Mouse (Mus musculus): ENCODE measurements around the gene Pfkp.

Pfkp gene

DNA sequence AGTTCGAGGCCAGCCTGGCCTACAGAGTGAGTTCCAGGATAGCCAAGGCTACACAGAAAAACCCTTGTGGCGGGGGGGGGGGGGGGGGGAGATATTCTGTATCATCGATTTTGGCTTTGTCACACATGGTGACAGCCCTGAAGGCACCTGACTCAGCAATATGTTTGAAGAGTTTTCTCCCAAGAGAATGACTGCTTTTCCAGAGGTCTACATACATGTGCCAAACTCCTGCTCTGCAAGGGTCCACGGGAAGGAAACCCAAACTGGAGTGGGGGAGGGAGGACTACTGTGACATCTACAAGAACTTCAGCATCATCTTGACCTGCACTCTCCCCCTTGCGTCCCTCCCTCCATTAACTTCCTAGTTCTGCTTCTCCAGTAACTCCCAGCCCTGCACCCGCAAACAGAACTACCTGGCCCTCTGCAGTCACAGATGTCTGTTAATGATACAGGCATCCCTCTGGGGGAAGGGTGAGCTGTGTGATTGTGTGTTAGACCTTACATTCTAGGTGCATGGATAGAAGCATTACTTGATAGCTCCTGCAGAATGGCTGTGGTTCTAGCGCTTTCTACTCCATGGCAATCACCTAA is 10.9 kb downstream of the Pfkp start:
- DNase-seq (ENCODE audit: low read depth, low spot score): no peak

DNA sequence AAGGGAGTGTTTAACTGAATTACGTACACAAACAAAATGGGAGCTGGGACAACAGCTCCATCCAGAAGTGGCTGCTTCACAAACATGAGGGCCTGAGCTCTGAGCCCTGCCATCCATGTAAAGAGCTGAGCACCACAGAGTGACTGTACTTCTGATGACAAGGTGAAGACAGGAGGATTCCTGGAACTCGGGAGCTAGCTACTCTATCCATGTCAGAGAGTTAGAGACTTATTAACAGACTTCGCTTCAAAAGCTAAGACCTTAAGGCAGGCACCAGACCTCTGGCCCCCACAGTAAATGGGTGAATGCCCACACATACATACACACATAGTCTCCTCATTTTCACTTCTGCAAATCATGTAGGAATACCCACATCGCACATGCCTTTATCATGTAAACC is 11.6 kb downstream of the Pfkp start:
- DNase-seq (ENCODE audit: low read depth, low spot score): no peak

DNA sequence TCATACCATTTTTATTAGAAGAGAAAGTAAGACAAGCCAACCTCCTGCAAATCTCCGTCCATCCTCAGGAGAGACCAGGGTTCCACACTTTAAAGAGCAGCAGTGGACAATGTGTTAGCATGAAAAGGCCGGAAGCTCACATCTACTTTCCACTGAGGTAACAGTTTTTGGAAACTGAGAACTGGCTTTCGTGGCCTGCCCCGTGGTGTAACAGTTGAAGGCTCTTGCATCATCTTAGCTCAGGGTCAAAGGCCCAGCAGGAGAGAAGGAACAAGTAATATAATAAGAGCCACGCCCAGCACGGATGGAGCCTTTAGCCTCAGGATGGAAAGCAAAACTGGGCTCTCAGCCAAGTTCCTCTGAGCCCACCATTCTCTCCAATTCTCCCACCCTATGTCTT is 12.1 kb downstream of the Pfkp start:
- DNase-seq (ENCODE audit: low read depth, low spot score): no peak

DNA sequence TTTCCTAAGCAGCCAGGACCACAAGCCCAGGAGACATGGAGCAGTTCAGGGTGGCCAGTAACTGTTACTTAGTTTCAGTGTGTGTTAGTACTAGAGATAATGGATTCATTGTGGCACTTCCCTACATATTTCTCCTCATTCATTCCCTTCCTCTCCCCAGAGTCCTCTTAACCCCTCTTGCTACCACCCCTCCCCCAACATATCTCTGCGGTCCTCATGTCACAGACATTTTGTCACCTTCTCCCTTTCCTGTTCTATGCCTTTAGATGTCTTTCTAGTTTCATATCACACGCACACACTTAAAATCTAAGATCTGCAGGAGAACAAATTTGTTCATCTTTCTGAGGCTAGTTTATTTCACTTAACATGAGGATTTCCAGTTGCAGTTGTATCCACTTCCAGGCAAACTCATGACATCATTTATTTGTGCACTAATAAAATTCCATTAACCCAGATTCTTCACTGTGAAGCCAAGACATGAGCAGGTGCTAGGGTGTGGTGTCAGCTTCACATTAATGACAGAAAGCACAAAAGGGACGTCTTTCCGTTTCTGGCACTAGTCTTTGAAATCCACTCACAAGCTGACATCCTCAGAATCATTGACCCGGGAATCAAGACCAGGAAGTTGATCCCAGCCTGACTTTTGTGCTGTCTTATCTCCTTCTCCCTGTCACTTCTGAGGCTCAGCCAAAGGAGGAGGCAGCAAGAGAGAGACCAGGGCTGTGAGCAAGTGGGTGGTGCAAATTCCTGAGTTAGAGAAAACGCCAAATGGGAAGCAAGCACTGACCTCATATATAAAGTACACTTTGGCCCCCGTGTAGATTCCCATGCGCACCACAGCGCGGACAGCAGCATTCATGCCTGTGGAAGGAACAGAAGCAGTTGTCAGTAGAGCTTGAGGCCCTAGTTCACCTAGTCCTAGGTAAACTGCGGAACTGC is 13.2 kb downstream of the Pfkp start:
- peak; percentile 18 for DNase-seq (ENCODE audit: low read depth, low spot score)

DNA sequence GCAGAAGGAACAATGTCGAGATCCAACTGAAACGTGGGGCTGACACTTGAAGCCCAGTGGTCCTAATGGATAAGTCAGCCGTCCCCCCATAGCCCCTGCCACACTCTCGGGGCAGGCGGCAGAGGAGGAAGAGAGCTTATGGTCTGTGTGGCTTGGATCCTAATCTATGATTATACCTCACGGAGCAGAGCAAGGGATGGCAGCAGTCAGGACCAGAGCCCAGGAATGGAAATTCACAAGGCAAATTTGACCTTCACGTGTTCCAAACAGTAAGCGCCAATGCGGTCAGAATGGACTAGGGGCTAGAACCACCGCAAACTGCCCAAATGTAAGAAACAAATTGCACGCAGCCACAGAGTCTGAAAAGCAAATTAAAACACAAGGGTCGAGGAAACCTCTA is 14.5 kb downstream of the Pfkp start:
- DNase-seq (ENCODE audit: low read depth, low spot score): no peak

DNA sequence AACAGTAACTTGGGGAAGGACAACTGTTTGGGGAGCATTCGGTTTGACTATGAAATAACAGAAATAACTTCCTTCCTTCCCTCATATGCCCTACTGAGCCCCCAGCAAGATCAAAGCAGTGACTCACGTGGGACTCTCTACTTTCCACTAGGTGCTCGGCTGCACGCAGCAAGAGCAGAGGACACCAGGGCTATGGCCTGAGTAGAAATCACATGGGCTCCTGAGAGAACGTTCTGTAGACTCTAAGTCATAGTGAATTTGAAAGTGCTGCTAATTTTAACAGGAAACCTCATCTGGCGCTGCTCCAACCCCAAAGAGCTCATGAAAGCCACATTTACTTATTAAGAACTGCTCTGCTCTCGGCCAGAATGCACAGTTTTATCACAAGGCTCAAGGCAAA is 15.1 kb downstream of the Pfkp start:
- no peak for DNase-seq (ENCODE audit: low read depth, low spot score)

DNA sequence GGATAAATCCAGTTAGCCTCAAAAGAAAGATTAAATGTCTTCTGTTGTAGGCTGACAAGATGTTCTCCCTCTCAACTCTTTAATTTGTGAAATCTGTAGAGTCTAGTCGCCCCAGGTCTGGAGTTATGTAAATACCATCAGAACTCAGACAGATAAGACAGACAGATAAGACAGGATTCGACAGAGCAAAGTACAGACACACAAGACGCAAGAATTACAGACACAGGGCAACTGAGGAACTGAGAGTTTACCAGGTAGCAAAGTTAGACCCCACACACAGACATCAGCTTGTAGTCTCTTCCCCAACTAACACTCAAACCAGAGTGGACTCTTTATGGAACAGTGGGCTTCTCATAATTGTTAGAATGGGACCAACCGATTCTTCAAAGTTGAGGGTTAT is 15.6 kb downstream of the Pfkp start:
- no peak for DNase-seq (ENCODE audit: low read depth, low spot score)

DNA sequence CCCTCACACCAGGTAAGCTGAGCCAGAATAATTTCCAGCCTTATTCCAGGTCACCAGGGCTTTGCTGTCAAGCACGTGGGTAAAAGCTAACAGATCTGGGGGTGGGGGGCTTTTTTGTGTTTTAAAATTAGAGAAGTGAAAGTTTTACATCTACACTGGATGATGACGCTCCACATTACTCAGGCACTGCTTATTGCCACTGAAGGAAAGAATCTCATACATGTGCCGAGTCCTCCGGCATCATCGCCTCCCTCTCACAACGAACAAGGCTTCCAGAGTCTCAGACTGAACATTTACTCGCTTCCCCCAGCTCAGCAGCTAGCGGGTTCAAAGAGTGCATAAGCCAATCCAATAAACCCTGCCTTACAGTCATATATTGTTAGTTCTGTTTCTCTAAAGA is 16.1 kb downstream of the Pfkp start:
- DNase-seq (ENCODE audit: low read depth, low spot score): no peak

DNA sequence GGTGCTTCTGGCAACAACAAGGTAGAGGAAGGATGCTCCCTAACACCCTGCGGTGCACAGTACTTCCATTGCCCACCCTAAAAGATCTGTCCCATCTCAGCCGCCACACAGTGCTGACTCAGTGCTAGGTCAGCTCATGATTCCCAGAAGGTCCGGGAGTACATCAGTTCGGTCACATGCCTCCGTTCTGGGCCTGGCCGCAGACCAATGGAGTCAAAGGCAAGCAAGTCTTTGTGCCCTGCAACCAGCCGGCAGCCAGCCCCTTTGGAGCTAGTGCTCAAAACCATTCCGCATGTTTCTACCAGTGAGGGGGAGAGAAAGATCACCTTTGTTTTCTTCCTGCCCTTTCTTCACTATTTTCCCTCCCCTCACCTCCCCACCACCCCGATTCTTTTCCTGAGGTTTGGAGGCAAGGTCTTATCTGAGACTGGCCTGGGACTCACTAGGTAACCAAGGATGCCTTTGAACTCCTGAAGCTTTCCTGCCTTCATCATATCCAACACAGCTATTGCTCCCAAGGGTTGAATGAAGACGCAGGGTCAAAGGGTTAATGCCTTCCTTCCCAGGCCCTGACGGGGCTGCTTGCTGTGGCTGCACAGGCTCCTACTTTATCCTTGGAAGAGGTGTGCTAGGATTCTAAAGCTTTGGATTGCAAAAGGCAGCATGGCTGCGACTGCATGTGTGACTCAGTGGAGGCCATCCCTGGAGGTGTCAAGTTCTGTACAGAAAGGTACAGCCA is 16.6 kb downstream of the Pfkp start:
- DNase-seq (ENCODE audit: low read depth, low spot score): peak; percentile 14

DNA sequence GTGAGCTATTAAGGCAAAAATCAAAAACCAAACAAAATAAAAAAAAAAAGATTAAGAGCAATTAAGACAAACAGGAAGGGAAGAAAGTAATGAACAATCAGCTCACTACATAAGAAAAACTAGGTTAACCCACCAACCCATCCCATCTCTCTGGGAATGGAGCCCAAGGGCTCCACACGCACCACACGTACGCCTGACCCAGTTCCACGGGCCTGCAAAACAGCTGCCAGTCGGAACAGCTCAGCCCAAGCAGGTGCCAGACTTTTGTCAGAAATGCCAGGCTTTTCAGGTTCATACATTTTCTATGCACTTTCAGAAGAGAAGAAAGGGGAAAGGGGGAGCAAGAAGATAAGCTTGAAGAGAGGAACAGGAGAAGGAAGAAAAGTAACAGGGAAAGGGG is 17.9 kb downstream of the Pfkp start:
- no peak for DNase-seq (ENCODE audit: low read depth, low spot score)

DNA sequence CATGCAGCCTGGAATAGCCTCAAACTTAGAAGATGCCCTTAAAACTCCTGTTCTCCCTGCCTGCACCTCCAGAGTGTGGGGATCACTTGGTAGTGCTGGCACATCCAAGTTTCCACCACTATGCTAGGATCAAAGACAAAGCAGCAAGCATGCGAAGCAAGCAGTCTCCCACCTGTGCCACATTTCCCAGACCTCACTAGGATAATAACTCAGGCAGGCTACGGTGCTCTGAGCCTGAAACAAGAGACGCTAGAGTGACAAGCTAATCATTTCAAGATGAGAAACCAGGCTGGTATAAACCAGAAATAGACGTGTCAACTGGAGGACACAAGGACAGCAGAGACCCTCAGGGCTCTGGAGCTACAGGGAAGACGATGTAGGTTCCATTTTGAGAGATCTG is 18.6 kb downstream of the Pfkp start:
- peak; percentile 58 for DNase-seq (ENCODE audit: low read depth, low spot score)

DNA sequence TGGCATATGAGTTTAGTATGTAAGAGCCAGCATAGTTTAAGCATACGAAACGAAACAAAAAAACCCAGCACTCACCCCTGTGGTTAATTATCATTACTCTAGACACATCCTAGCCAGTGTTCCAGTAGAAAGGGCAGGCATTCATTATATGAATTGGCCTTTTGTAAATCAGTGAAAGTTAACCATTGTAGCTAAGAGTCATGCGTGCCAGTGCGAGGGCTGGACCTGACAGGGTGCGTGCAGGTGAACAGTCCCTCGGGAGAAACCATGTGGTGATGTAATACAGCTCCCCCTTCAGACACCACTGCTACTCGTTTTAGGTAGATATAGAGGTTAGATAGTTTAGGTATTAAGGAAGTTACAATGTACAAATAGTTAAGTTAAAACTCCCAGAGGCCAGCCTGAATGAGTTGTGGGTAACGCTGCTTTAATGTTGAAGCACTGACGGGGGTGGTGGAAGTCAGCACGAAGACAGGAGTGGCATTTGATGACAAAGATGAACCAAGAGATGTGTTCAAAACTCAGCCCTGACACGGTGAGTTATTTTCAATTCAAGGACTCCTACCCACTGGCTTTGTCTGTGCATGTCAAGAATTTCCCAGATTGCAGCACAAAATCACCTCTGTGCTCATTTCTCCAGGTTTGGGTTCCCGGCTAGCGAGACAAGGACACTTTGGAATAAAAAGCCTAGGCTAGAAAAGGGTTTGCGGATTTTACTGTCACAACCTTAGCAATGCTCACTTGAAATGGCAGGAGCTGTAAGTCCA is 19.4 kb downstream of the Pfkp start:
- no peak for DNase-seq (ENCODE audit: low read depth, low spot score)

DNA sequence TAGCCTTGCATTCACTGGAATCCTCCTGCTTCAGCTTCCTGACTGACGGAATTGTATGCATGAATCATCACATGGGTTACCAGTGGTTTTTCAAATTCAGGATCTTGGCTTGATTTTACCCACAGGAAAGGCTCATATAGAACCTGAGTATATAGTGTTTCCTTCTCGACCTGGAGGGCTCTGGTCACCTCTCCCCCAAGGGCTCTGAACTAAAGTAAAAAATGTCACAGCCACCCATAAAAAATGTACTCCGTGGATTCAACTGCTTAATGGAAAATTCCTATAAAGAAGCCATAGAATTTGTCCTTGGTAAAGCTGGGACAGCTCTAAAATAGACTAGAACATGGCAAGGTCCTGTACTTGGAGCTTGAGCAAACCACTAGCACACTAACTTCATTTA is 20.3 kb downstream of the Pfkp start:
- DNase-seq (ENCODE audit: low read depth, low spot score): no peak

DNA sequence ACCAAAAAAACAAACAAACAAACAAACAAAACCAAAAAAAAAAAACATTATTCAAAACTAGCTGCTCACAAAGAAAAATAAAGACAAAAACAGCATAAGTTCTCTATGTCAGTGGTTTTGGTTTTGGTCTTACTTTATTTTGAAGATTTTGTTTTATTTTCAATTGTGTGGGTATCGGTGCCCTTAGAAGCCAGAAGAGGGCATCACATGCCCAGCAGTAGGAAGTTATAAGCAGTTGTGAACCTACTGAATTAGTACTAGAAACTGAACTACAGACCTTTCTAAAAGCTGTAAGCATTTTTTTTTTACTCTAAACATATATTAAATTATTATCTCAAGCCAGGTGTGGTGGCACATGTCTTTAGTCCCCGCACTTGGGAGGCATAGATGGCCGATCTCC is 21.2 kb downstream of the Pfkp start:
- DNase-seq (ENCODE audit: low read depth, low spot score): no peak

DNA sequence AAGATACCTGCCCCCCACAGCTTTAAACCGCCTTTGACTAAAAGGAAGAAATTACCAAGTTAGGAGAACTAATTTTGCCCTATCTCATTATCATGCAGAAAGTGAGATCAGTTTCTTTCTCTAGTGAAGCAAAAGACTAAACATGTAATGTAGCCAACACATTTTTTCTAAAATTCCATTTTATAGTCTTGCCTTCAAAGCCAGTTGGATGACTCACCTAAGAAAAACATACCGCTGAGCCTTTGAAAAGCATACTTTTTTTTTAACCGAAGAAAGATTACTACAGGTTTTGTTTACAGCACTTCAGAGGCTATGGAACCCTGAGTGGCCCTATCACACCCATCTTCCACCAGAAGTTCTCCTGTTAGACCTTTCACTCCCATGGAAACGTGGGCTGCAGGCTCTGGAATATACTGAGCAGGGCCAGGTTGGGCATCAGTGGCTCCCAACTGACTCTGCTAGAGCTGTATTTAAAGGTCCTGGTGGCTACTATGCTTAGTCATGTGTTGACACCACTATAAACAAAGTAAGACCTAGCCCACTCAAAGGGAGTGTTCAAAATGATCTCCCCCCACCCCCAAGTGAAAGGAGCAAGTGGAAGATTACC is 22.0 kb downstream of the Pfkp start:
- DNase-seq (ENCODE audit: low read depth, low spot score): no peak

DNA sequence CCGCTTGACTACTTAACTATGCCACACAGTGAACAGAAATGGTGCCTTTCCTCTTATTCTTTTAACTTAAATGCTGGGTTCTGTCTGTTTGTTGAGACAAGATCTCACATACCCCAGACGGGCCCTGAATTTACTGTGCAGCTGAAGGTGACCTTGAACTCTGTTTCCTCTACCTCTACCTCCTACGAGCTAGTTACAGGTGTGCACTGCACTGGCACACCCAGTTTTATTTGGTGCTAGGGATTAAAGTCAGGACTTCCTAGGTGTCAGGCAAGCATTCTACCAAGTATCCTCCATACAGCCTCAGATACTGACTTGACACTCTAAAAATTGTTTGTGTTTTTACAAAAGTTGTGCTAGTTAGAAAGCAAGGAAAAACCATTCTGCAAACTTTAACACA is 22.6 kb downstream of the Pfkp start:
- DNase-seq (ENCODE audit: low read depth, low spot score): no peak

DNA sequence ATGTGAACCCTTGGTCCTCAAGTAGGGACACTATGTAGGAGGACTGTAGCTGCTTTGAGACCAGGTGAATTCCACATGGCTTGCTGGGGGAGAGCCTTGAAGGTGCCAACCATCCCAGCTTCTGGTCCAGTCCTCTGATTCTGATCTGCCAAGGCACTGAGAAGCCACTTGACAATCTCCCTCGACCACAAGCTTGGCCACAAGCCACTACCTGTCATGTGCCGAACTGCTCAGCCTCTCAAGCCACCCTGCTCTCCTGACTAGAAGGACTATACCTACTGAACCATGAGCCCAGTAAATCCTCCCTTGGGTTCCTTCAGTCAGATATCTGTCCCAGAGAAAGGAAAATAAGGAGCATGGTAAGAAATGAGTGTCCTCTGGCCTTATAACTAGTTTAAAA is 24.0 kb downstream of the Pfkp start:
- no peak for DNase-seq (ENCODE audit: low read depth, low spot score)

DNA sequence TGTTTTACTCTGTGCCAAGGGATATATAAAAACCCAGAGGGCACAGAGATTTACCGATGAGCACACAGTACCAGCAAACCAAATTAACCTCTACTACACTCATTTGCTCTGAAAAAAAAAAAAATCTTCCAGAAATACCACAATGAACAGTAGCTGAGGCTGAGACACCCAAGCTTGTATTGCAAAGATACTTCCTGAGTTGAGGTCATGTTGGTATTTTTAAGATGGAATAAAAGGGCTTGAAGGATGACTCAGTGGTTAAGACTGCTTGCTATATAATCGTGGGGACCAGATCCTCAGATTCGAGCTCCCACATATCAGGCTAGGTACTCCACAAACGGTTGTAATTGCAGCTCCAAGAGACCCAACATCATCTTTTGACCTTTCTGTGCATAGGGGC is 24.5 kb downstream of the Pfkp start:
- no peak for DNase-seq (ENCODE audit: low read depth, low spot score)

DNA sequence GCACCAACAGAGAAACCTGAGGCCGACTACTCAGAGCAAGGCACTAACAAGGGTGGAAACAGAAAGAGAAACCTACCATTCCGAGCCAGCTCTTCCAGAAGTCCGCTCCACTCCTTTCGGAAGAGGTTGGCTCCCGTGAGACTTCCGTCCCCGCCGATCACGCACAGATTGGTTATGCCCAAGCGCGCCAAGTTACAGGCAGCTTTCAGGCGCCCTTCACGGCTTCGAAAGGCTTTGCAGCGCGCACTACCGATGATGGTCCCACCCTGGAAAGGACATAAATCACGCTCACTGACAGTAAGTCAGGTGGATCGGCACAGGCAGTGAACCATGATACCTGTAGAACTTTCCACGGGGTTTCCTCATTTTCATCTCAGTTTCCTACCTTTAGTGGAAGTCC is 26.7 kb downstream of the Pfkp start:
- DNase-seq (ENCODE audit: low read depth, low spot score): no peak

DNA sequence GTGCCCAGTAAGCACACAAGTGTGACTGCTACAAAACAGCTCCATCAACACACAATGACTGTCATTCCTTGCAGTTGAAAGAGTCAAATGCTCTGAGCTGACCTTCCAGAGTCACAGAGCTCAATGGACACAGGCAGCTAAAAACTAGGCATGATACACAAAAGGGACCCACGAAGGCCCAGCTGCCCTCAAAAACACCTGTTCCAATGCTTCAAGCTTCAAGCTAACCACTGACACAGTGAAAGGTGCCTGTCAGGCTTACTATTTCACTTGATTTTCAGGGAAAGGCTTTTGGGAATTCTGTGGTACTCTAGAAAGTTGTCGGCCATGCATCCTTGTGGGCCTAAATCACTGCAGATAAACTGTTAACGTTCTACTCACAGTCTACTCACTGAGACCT is 28.3 kb downstream of the Pfkp start:
- DNase-seq (ENCODE audit: low read depth, low spot score): no peak

DNA sequence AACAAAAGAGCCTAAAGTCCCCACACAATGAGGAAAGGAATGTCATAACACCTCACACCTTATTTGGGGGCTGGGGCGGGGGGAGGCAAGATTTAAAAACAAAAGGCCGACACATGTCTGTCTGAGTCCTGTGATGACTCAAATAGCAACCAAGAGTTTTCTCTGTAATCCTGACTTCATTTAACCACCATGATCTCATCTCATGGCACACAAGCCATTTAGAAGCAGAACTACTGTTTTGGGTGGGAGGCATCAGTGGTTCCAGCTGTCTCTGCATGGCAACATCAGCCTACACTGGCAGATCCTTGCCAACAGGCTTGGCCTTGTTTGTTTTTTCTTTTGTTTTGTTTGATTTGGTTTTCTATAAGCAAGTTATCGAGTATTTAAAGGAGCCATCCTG is 29.9 kb downstream of the Pfkp start:
- DNase-seq (ENCODE audit: low read depth, low spot score): no peak
